Comparison of ENCODE assay signal across 17 mouse cellular contexts in genomic region chr2:78972288-78973117, GRCm38 (mm10).
"Had no signal": no experiment of that assay in that cellular context is flagged by ENCODE, and none has a peak within 500 bp of the region (broad histone marks: within the 10 kb centered on the region; RNA-seq: fewer than 3 reads in every experiment).

No protein-coding gene starts in this region.

- H3K36me3 ChIP-seq: kidney, embryonic 15.5 days; liver, embryonic 13.5 days; midbrain, embryonic 12.5 days; neural tube, embryonic 13.5 days had no signal

- H3K9ac ChIP-seq: kidney, embryonic 15.5 days; liver, embryonic 13.5 days; lung, embryonic 14.5 days; midbrain, embryonic 12.5 days; neural tube, embryonic 13.5 days had no signal

- DNase-seq: kidney, adult 11 months; kidney, adult 8-10 months; kidney, postnatal 10 days; kidney, postnatal 36 days; layer of hippocampus, postnatal 36 days; liver, embryonic 13.5 days; lung, embryonic 14.5 days; thymus, adult 18-20 months; thymus, postnatal 36 days had no signal

- ATAC-seq: lung, postnatal 0 days; midbrain, embryonic 16.5 days had no signal

- H3K27me3 ChIP-seq: kidney, embryonic 15.5 days; liver, embryonic 13.5 days; midbrain, embryonic 12.5 days; neural tube, embryonic 13.5 days had no signal

- H3K27ac ChIP-seq: kidney, embryonic 15.5 days; left cerebral cortex, adult 2 months; liver, embryonic 13.5 days; macrophage; midbrain, embryonic 12.5 days; neural tube, embryonic 13.5 days had no signal

- H3K9me3 ChIP-seq: kidney, embryonic 15.5 days; liver, embryonic 13.5 days; midbrain, embryonic 12.5 days; neural tube, embryonic 13.5 days had no signal

- H3K4me1 ChIP-seq: kidney, embryonic 15.5 days; liver, embryonic 13.5 days; midbrain, embryonic 12.5 days; neural tube, embryonic 13.5 days had no signal

- H3K4me3 ChIP-seq: kidney, embryonic 15.5 days; left cerebral cortex, adult 2 months; liver, embryonic 13.5 days; midbrain, embryonic 12.5 days; myocyte; neural tube, embryonic 13.5 days had no signal

- H3K4me2 ChIP-seq: kidney, embryonic 15.5 days; liver, embryonic 13.5 days; lung, embryonic 14.5 days; midbrain, embryonic 12.5 days; neural tube, embryonic 13.5 days had no signal
